Mouse (Mus musculus): Measurements from ENCODE around the gene Col23a1.
A peak's percentile ranks its signal among the peaks of the same experiment; 100 is the strongest.

Gene Col23a1

DNA sequence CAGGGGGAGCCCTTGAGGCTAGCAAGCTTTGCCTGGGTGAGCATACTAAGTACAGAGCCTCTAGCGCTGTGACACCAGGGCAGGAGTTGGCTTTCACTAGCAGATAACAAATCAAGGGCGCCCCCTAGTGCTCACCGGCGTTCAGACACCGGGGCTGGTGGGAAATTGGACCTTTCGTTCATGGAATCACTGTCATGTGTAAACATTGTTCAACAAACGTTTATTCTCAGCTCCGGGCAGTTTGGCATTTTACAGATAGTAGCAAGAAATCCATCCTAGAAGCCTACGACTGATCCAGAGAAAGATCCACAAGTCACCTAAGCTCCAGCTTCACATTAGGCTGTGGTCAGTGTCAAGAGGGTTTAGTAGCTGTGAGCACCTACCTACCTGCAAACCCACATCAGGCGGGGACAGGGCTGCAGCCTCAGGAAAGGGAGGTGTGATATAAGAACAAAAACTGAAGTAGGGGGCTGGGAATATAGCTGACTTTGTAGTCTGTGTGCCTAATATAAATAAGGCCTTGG, 250.1 kb downstream of the Col23a1 start:
- peak; percentile 98 for DNase-seq (ENCODE audit: low spot score)

GRCm38 (mm10) chr11:51542424-51542823, 252.7 kb downstream of the Col23a1 start:
- no peak for DNase-seq (ENCODE audit: low spot score)

GRCm38 (mm10) chr11:51543487-51544050, 253.8 kb downstream of the Col23a1 start:
- DNase-seq (ENCODE audit: low spot score): no peak

- no peak for DNase-seq (ENCODE audit: low spot score)
These were observed 254.7 kb downstream of the Col23a1 start for GRCm38 (mm10) chr11:51544413-51544812.

DNA sequence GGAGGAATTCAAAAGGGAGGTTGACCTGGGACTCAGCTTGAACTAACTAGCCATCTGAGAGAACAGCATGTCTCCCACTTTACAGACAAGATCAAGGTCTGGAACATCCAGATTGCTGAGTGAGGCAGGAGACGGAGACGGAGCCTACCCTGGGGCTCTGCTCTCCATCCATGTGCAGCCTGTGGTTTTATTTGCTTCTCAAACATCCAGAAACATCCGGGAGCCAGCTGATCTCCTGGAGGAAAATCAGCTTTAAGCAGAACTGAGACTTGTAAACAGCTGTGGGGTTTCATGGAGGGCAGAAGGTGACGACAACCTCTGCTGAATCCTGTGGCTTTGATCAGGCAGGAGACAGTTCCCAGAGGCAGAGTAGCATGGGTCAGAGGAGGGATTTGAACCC, 256.1 kb downstream of the Col23a1 start:
- no peak for DNase-seq (ENCODE audit: low spot score)

DNA sequence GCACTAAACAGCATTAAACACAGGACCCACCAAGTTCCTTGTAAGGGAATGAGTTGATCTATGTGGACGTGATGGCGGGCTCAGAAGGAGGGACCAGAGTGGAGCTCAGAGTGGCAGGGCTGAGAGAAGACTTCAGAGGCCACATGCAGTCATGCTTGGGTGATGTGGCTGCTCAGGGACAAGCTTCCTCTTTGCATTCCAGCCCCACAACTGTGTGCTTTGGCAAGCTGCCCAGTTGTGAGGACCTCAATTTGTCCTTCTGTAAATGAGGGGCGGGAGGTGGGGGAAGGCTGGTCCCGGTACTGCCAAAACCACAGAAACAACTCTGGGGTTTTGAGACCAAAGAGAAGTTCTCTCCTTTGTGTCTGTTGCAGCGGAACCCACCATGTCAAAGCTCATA, 261.5 kb downstream of the Col23a1 start:
- no peak for DNase-seq (ENCODE audit: low spot score)

DNA sequence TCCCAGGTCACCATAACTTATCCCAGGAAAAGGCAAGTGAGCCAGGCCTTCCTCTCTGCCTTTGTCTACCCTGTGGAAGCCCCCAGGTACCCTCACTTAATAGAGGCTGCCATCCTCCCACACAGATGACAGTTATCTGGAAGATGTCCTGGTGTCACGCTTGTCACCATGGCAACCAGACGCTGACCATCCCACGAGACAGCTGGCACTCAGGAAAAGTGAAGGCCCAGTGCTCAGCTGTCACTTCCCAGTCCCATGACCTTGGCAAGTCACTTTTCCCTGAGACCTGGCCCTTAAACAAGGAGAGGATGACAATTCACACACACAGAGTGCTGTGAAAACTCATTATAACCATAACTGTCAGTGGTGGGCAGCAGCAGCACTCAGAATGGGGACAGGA, 262.4 kb downstream of the Col23a1 start:
- no peak for DNase-seq (ENCODE audit: low spot score)

DNA sequence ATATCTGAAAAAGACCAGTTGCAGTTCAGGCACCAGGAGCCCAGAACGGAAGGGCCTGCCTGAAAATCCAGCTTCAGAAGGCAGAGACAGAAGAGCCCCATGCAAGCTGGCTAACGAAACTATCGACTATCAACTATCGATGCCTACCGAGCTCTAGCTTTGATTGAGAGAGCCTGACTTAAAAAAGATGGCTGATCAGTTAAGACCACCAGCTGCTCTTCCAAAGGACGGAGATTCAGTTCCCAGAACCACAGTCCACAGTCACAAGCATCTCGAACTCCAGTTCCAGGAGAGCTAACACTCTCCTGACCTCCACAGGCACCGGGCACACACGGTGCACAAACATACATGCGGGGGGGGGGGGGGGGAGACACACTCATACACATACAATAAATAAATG, 264.9 kb downstream of the Col23a1 start:
- no peak for DNase-seq (ENCODE audit: low spot score)

DNA sequence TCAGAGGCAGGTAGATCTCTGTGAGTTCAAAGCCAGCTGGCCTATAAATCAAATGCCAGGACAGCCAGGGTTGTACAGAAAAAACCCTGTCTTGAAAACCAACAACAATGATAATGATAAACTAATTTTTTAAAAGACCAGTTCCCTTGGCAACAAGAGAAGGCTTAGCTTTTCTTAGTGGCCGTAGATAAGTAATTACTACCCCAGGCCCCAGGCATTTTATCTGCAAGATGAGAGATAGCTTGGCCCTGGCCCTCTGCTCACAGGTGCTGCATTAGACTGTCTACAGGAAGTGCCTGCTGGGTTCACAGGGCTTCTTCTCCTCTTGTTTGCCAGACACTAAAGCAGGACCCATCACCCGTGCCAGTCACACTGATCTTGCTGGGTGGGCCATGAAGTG, 265.3 kb downstream of the Col23a1 start:
- DNase-seq (ENCODE audit: low spot score): no peak

- DNase-seq (ENCODE audit: low spot score): no peak
These were observed 273.6 kb downstream of the Col23a1 start for GRCm38 (mm10) chr11:51563276-51563675.

- no peak for DNase-seq (ENCODE audit: low spot score)
These were observed 275.3 kb downstream of the Col23a1 start for GRCm38 (mm10) chr11:51565062-51565461.

DNA sequence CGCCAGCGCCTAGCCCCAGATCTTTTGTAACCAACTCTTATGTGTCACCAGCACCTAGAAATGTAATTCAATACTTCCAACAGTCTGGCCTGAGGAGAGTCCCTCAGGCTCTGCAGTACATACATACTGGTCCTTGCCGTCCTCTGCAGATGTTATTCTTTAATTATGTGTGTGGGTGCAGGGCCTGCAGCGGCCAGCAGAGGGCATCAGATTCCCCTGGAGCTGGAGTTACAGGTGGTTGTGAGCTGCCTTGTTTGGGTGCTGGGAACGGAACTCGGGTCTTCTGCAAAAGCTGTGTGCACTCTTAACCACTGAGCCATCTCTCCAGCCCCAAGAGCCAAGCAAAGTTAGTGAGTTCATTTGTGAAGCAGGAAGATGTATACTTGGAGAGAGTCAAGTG, 276.2 kb downstream of the Col23a1 start:
- DNase-seq (ENCODE audit: low spot score): no peak

GRCm38 (mm10) chr11:51568801-51569200, 279.1 kb downstream of the Col23a1 start:
- DNase-seq (ENCODE audit: low spot score): no peak

- DNase-seq (ENCODE audit: low spot score): peak; percentile 36
These were observed 286.7 kb downstream of the Col23a1 start for GRCm38 (mm10) chr11:51576454-51576853.

GRCm38 (mm10) chr11:51577587-51577986, 287.9 kb downstream of the Col23a1 start:
- DNase-seq (ENCODE audit: low spot score): no peak

- DNase-seq (ENCODE audit: low spot score): no peak
These were observed 289.3 kb downstream of the Col23a1 start for GRCm38 (mm10) chr11:51579024-51579423.

- peak; percentile 71 for DNase-seq (ENCODE audit: low spot score)
These were observed 293.0 kb downstream of the Col23a1 start for GRCm38 (mm10) chr11:51582713-51583112.

DNA sequence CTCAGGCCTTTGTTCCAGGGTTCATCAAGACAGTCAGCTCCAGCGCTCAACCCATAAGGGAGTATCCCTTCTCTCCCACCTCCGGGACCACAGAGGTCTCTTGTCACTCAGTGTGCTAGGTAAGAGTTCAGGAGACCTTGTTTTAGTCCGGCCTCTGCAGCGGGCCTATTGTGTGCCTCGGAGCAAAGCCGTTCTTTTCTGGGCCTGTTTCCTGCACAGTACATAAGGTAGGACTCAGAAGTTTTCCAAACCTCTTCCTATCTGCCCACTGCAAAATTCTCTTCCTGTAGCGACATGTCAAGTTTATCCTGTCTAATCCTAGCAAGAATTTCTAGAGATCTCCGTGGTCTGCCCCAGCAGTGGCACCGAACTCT, 294.3 kb downstream of the Col23a1 start:
- no peak for DNase-seq (ENCODE audit: low spot score)

DNA sequence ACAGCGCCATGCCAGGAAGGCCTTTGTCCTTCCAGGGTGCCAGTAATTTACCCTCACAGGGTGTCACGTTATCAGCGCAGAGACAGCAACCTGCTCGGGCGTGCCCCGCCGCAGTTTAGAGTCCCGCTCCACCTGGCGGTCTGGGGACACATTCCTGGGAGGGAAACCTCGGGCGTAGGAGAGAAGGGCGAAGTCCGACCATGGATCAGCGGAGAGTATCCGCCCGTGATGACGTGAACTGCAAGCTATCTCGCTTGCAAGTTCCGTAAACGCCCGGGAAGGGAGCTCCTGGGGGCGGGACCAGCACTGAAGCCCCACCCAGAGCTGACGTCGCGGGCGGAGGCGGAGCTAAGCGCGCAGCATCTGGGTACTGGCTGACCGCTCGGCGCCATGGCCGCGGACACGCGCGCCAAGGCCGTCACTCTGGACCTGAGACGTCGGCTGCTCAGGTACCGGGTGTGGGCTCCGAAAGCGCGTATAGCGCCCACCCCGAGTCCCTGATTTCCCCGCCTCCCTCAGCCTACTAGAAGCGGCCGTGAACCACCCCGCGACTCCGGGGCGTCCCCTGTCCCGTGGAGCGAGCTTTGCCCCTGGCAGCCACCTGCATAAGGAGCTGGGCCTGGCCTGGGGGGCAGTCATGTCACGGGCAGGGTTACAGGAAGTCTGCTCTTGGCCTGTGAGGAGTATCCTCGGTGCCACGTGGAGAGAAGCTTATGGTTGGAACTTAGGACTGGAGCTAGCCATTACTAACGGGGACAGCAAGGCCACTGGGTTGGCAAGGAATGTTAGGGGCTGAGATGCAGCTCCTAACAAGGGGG, 294.9 kb downstream of the Col23a1 start, which contains the start of gene Phykpl:
TSS of gene Phykpl (plus strand) at position 327 of the 818 bp plus-strand sequence.
- peak; percentile 95 for DNase-seq (ENCODE audit: low spot score)

DNA sequence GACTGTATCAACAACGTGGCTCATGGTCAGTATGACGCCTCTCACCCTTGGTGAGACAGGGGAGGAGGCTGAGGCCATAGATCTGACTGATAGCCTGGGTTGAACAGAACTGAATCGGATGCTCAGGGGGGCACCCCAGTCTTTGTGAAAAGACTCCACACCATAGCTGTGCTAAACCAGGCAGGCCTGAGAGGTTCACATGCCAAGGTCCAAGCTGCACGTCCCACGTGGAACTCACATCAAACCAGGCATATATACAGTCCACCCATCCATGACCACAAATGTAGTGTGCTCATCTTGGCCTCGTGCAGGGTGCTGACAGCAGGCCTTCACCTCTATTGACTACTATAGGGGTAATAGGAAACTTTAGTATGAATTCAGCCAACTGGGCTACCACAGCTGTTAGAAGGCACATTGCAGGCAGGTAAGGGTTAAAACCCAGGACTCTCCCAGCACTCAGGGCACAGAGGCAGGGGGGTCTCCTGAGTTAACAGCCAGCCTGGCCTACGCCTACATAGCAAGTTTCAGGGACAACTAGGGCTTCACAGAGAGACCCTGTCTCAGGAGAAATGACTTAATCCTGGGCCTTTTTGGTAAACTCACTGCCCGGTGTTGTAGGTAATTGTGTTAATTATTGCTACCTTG, 296.0 kb downstream of the Col23a1 start:
- DNase-seq (ENCODE audit: low spot score): no peak

DNA sequence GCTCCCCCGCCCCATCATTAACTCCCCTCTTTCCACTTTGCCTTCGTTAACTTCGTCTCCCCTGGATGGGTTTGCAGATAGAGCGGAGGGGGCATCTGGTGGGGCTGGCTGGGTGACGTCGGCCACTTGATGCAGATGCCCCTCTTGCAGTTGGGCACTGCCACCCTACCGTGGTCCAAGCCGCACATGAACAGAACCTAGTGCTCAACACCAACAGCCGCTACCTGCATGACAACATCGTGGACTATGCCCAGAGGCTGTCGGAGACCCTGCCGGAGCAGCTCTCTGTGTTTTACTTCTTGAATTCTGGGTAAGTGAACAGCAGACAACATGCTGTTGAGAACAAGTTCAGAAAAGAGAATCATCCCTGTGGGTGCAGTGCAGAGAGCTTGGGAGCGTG, 296.7 kb downstream of the Col23a1 start:
- DNase-seq (ENCODE audit: low spot score): no peak

DNA sequence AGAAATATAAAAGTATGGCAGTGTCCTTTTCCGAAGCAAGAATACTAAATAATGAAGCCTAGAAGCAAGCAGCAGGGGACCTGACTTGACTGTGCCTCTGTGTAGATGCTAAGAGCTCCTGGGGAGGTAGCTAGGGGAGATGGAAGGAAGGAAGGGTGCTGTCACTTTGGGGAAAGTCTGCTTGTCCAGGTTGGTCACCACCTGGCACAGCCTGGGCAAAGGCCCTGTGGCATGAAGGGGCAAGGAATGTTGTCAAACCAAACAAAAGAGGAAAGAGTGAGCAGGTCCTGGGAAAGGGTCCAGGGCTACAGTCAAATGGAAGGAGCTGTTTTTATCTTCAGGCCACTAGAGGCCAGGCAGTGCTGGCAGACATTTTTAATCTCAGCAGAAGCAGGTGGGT, 297.3 kb downstream of the Col23a1 start:
- DNase-seq (ENCODE audit: low spot score): no peak

DNA sequence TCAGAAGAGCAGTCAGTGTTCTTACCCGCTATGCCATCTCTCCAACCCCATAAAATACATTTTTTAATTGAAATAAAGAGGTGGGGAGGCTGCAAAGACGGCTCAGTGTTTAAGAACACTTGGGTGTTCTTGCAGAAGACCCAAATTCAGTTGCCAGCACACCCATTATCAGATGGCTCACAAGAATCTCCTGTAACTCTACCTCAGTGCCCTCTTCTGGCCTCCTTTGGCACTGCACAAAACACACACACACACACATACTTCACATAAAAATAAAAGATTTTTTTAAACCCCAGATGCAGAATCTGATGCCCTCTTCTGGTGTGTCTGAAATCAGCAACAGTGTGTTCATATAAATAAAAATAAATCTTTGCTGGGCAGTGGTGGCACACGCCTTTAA, 299.1 kb downstream of the Col23a1 start:
- DNase-seq (ENCODE audit: low spot score): no peak
